Mouse (Mus musculus) midbrain, embryonic 14.5 days (tissue): ENCODE results near the gene Gm11757. TPM values are rescaled to one million over a fixed set of nuclear protein-coding genes. Genes with fewer than 3 reads are reported as not detected.
"Not testable (repeated sequence)": the region's sequence is repeated elsewhere in the genome, so short reads cannot be mapped to it uniquely, and the experiment has no call there.

Source experiments
- ATAC-seq: fragments of 200-750 bp; cut with Nextera tagmentation; 2 replicates; pipeline ENCODE4 v1.8.0; 2017; ENCODE audit warnings: moderate number of reproducible peaks, moderate library complexity; ENCODE audit not compliant: low FRiP score, low TSS enrichment
- DNase-seq: peaks from one replicate; pipeline ENCODE4 v3.0.0-alpha.2; 2015
- H3K27ac ChIP-seq: fragments of 300-500 bp; sonication (generic); replicated peaks from 2 replicates; pipeline ENCODE4 v1.5.1; 2014; ENCODE audit warnings: mild to moderate bottlenecking, low read depth, low read length, moderate library complexity
- H3K27me3 ChIP-seq: fragments of 300-500 bp; sonication (generic); 2 replicates; pipeline ENCODE4 v1.6.1; 2014; ENCODE audit warnings: low read length, control low read depth, mixed read lengths; ENCODE audit not compliant: control insufficient read depth, insufficient read depth
- H3K36me3 ChIP-seq: fragments of 300-500 bp; sonication (generic); 2 replicates; pipeline ENCODE4 v1.6.1; 2014; ENCODE audit warnings: low read length, control low read depth; ENCODE audit not compliant: control insufficient read depth, insufficient read depth
- H3K4me1 ChIP-seq: fragments of 300-500 bp; sonication (generic); 2 replicates; pipeline ENCODE4 v1.6.1; 2014; ENCODE audit warnings: mild to moderate bottlenecking, antibody characterized with exemption, low read length, control low read depth; ENCODE audit not compliant: control insufficient read depth, insufficient read depth
- H3K4me2 ChIP-seq: fragments of 300-500 bp; sonication (generic); 2 replicates; pipeline ENCODE4 v1.6.1; 2014; ENCODE audit warnings: mild to moderate bottlenecking, low read length, moderate library complexity
- H3K4me3 ChIP-seq: fragments of 300-500 bp; sonication (generic); replicated peaks from 2 replicates; pipeline ENCODE4 v1.5.1; 2014; ENCODE audit warnings: low read depth, low read length
- H3K9ac ChIP-seq: fragments of 300-500 bp; sonication (generic); replicated peaks from 2 replicates; pipeline ENCODE4 v1.6.1; 2014; ENCODE audit warnings: mild to moderate bottlenecking, low read length, moderate library complexity
- H3K9me3 ChIP-seq: fragments of 300-500 bp; sonication (generic); 2 replicates; pipeline ENCODE4 v1.6.1; 2016; ENCODE audit warnings: low read length, control low read depth, mixed read lengths; ENCODE audit not compliant: control insufficient read depth
- WGBS: fragments of 180-500 bp; shearing (Covaris S2); extraction: QIAGEN DNeasy Blood & Tissue Kit; methylation state at CpG from one replicate; pipeline ENCODE4 v1.1.7; 2014; 5-methylcytosine and 5-hydroxymethylcytosine counted together
- polyA plus RNA-seq: library from polyadenylated mRNA; unstranded; fragments of >200 nt; fragmentation: Nextera tagmentation; extraction: Ambion mirVana; gene quantifications from 2 replicates; pipeline ENCODE4 v1.2.1, GENCODE M21; 2014

Gene Gm11757
- not detected in 2 replicates for polyA plus RNA-seq

GRCm38 (mm10) chr4:73891012-73891411 is at the start of gene Gm11757:
TSS of gene Gm11757 (minus strand) at chr4:73891112.
- H3K4me2 ChIP-seq, H3K27ac ChIP-seq, H3K9me3 ChIP-seq, DNase-seq, H3K27me3 ChIP-seq, H3K4me3 ChIP-seq, H3K4me1 ChIP-seq, H3K36me3 ChIP-seq, ATAC-seq, H3K9ac ChIP-seq: not testable (repeated sequence)
- no CpG with 5 or more reads among the region's 4 CpGs for WGBS

- not testable (repeated sequence) for H3K36me3 ChIP-seq, H3K27ac ChIP-seq, H3K9ac ChIP-seq, DNase-seq, H3K27me3 ChIP-seq, H3K4me2 ChIP-seq, H3K9me3 ChIP-seq, H3K4me3 ChIP-seq, H3K4me1 ChIP-seq, ATAC-seq
- WGBS = 85% methylated on average over 6 of the region's 6 CpGs
Measured at GRCm38 (mm10) chr4:73920660-73921059, 29.7 kb upstream of the Gm11757 start, which contains the start of gene Gm11756. TSS of gene Gm11756 (minus strand) at chr4:73920760.

GRCm38 (mm10) chr4:73905853-73906252 is 14.9 kb upstream of the Gm11757 start, which contains the start of gene Gm13871:
TSS of gene Gm13871 (minus strand) at chr4:73905953.
- H3K27me3 ChIP-seq, H3K27ac ChIP-seq, H3K9me3 ChIP-seq, H3K4me1 ChIP-seq, ATAC-seq, H3K9ac ChIP-seq, H3K36me3 ChIP-seq, H3K4me2 ChIP-seq, H3K4me3 ChIP-seq, DNase-seq: not testable (repeated sequence)
- no CpG with 5 or more reads among the region's 4 CpGs for WGBS

- DNase-seq, H3K4me2 ChIP-seq, ATAC-seq, H3K27me3 ChIP-seq, H3K9me3 ChIP-seq, H3K4me1 ChIP-seq, H3K4me3 ChIP-seq, H3K27ac ChIP-seq, H3K9ac ChIP-seq, H3K36me3 ChIP-seq: not testable (repeated sequence)
- WGBS = no CpG with 5 or more reads among the region's 4 CpGs
Measured at GRCm38 (mm10) chr4:73876166-73876565, 14.7 kb downstream of the Gm11757 start, which contains the start of gene Gm11758. TSS of gene Gm11758 (minus strand) at chr4:73876266.

Other genes starting within 250 kb of the Gm11757 start
- gene Gm11239, start 222.8 kb downstream of the Gm11757 start, polyA plus RNA-seq = not detected in 2 replicates
- not detected in 2 replicates for gene Gm428, start 207.6 kb downstream of the Gm11757 start, polyA plus RNA-seq
- 0.39 and 0.50 TPM in 2 replicates for gene Rasef, start 100.1 kb downstream of the Gm11757 start, polyA plus RNA-seq
- not detected in 2 replicates for gene Gm11758, start 14.8 kb downstream of the Gm11757 start, polyA plus RNA-seq
- gene Gm13871, start 14.8 kb upstream of the Gm11757 start, polyA plus RNA-seq = not detected in 2 replicates
- not detected in 2 replicates for gene Gm11756, start 29.6 kb upstream of the Gm11757 start, polyA plus RNA-seq
- gene 2310002L09Rik, start 59.7 kb upstream of the Gm11757 start, polyA plus RNA-seq = not detected in 2 replicates
- gene Frmd3, start 122.3 kb upstream of the Gm11757 start, polyA plus RNA-seq = 29.7 and 30.5 TPM in 2 replicates